Mouse (Mus musculus) R1 (cell line): ENCODE data around the gene Lrch4.
A peak's percentile ranks its signal among the peaks of the same experiment; 100 is the strongest.

Experiments used
- DNase-seq: peaks from one replicate; pipeline ENCODE4 v3.0.0-alpha.2; 2018; ENCODE audit warnings: low read depth, low spot score

Gene Lrch4

DNA sequence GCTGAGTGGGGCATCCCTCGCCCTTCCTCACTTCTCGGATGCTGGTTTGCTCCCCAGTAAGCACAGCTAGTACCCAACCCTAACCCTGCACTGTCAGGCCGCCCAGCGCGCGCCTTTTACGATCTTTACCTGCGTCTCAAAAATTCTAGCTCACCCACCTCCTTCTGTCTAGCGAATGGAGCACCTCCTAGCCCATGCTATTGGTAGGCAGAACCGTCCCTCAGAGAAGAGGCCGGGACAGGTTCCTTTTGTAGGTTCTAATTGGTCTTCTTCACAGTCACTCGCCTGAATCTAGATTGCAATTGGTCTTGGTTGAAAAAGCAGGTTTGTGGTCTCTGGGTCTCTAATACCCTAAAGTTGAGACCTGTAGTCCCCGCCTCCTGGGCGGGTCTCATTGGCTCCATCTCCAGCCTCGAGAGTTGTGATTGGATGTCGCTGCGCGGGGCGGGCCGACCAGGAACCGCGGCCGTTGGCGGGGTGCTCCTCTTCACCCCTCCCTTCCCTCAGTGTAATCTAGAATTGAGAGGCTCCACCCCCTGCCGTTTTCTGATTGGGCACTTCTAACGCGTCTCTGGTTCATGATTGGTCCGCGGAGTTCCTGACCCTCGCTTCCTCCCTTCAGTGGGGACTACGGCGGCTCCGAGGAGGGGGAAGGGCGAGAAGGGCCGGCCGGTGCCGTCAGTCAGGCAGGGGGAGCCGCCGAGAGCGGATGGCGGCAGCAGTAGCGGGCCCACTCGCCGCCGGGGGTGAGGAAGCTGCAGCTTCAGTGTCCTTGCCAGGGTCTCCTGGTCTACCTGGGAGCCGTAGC, at the start of gene Lrch4, which contains the start of the genes Fbxo24 and Gm20605:
Gene Lrch4, plus strand, starts transcription at position 624 of the 808 bp plus-strand sequence.
Gene Fbxo24, minus strand, starts transcription at position 505 of the 808 bp plus-strand sequence.
Gene Gm20605, plus strand, starts transcription at position 678 of the 808 bp plus-strand sequence.
- DNase-seq, result peak; percentile 100

DNA sequence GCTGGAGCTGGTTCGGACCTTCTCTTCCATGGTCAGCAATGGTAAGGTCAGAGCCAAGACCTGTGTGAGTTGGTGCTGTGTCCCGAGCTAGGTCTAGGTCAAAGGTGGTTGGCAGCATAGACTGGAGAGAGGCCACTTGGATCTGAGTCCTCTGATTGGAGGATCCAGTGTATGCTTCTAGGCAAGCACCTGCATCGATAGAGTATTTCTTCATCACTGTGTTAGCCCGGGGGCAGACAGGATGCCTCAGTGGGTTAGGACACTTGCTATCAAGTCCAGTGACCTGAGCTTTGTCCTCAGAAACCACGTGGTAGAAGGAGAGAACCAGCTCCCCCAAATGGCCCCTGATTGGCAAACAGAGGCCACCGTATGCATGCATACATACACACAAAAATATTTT, 48.7 kb upstream of the Lrch4 start:
- no peak for DNase-seq

DNA sequence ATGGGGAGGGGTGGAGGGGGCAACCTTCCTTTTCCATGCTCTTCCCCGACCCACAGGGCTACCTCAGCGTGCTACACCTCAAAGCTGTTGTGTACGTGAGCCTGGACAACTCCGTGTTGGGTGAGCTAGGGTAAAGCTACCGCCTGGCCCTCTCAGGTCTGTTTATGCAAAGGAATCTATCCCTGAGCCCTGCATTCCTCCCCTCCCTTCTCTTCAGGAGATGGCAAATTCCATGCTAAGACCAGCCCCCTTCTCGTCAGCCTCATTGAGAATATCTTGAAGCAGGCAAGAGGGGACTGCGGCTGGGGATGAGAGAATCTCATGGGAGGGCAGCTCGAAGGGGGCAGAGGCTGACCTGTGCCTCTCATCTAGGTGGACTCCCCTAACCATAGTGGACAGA, 46.2 kb upstream of the Lrch4 start:
- DNase-seq, result peak; percentile 49

DNA sequence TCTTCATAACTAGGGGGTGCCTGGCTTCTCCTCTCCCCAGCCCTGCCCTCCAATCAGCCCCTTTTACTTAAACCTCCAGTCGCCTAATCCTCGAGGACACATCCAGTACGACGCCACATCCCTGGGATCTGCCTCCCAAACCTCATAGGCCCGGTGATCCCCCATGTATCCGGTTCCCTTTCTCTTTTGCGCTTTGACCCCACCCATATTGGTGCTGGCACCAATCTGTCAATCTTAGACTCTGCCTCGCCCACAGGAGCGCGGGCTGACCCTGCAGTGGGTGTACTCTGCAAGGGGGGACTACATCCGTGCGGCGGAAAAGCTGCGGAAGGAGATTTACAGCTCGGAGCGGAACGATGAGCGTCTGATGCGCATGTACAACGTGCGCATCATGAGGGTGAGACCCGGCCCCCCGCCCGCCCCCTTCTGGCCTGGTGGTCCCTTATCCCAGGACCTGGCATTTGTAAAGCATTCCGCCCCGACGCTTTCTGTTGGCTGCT, 45.2 kb upstream of the Lrch4 start:
- peak; percentile 46 for DNase-seq

DNA sequence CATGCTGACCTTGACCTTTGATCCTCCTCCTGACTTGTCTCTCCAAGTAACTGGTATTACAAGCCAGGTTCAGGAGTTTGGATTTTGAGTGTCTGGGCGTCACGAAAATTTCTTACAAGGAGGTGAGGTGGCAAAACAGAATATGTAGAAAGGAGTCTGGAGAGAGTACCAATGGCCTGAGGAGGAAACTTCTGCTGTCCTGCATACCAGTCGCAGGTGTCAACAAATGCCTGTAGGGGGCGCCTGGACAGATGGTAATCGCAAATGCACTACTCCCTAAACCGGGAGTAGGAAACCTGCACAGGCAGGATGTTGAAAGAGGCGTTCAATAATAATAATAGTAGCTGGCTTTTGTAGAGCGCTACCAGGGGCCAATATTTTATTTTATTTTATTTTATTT, 43.9 kb upstream of the Lrch4 start:
- DNase-seq, result peak; percentile 92

DNA sequence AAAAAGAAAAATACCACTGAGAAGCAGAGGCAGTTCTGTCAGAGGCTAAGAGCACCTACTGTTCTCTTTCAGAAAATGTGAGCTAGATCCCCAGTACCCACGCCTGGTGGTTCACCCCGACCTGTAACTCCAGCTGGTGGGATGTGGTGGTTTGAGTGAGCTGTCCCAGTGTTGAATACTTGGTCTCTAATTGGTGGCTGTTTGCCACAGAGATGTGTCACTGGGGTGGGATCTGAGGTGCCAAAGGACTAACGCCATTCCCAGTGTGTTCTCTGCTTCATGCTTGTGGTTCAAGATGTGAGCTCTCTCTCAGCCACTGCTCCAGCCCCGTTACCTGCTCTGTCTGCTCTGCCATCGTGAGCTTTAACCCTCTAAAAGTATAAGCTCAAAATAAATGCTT, 38.4 kb upstream of the Lrch4 start:
- DNase-seq, result no peak

DNA sequence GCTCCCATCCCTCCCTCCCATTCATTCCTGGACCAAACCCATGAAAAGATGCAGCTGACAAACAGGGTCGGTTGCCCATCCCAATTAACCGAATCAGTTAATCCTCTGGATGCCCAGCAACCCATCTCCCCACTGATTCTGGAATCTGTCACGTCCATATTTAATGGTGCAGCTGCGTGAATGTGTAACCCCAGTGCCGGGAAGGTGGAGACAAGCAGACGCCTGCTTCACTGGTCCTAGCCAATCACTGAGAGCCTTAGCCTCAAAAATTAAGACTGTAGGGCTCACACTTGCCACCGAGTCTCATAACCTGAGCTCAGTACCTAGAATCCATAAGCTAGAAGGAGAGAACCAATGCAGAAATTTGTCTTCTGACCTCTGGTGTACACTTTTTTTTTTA, 33.0 kb upstream of the Lrch4 start:
- DNase-seq, result no peak

DNA sequence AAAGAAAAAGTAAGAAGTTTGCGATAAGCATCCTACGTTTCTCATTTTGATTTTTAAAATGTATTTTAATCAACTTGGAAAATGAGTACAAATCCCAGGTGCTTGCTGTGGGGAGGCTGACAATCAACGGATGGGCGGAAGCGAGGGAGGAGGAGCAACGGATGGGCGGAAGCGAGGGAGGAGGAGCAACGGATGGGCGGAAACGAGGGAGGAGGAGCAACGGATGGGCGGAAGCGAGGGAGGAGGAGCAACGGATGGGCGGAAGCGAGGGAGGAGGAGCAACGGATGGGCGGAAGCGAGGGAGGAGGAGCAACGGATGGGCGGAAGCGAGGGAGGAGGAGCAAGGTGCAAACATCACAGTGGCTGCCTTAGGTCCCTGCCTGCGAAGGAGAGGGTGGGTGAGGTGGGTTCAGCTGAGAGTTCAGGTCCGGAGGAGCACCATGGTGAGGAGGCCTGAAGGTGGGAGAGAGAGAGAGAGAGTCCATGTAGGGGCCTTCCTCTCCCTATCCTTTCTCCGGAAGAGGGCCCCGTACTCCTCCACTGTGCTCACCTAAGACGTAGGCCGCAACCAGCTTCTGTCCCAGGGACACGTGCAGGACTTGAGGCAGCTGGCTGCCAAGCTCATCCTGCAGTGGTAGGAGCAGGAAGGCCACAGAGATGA, 32.2 kb upstream of the Lrch4 start:
- peak; percentile 80 for DNase-seq

DNA sequence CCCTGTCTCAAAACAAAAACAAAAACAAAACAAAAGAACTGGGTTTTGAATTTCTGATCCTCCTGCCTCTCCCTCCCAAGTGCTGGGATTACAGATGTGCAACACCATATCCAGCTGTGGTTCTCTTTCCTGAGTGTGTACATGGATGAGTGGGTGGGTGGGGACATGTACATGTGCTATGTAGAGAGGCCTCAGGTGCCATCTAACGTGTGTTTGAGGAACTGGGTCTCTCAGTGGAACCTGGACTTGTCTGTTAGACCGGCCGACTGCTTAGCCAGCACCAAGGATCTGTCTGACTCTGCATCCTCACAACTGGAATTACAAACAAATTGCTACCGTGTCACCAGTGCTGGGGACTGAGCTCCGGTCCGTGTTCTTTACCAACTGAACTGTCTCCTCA, 31.3 kb upstream of the Lrch4 start:
- DNase-seq, result peak; percentile 56

DNA sequence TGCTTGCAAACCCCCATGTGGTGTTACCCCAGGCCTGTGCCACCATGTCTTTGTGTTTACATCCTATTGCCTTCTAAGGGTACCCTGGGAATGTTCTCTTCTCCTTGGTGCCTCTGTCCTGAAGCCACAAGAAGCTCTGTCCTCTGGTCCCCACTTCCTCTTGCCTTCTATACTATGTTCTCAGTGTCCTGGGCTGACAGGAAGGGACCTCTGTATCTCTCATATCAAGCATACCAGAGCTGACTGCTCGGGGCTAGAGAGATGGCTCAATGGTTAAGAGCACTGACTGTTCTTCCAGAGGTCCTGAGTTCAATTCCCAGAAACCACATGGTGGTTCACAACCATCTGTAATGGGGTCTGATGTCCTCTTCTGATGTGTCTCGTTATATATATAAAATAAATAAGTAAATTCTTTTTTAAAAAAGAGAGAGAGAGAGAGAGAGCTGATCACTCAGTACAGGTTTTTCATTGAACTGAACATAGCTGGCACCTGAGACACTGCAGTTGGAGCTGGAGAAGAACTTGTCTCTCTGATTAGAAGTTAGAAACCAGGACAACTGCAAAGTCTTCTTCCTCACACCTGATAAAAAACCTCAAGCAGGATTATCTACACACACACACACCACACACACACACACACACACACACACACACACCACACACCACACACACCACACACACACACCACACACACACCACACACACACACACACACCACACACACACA, 30.7 kb upstream of the Lrch4 start:
- DNase-seq, result no peak

DNA sequence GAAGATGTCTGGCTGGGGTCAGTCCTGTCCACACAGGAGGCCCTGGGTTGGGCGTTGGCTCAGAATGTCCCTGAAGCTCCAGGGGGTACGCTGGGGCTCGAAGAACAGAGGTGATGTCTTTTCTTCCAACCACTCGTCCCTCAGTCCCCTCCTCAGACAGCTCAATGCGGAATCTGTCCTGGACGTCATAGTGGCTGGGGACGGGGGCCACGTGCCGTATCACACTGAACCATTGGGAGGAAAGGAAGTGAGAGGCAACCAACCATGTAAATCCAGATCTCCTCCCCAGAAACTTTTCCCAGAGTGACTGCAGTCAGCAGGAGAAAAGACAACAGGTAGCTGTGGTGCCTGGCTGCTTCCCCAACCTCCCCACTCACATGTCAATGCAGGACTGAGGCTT, 29.3 kb upstream of the Lrch4 start:
- no peak for DNase-seq

DNA sequence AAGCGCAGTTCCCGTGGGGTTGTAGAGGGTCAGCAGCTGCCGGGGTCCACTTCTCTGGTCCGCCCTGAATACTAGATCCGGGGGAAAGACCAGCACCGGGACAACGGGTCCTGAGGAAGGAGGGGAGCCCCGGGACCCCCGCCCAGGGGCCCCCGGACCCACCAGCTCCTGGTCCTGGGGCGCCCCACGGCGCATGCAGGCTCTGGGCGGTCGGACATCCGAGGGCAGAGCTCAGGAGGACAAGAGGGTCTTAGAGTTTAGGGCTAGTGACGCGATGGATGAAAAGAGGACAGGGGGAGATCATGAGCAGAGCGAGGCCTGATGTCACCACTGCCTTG, 28.7 kb upstream of the Lrch4 start:
- DNase-seq, result no peak

DNA sequence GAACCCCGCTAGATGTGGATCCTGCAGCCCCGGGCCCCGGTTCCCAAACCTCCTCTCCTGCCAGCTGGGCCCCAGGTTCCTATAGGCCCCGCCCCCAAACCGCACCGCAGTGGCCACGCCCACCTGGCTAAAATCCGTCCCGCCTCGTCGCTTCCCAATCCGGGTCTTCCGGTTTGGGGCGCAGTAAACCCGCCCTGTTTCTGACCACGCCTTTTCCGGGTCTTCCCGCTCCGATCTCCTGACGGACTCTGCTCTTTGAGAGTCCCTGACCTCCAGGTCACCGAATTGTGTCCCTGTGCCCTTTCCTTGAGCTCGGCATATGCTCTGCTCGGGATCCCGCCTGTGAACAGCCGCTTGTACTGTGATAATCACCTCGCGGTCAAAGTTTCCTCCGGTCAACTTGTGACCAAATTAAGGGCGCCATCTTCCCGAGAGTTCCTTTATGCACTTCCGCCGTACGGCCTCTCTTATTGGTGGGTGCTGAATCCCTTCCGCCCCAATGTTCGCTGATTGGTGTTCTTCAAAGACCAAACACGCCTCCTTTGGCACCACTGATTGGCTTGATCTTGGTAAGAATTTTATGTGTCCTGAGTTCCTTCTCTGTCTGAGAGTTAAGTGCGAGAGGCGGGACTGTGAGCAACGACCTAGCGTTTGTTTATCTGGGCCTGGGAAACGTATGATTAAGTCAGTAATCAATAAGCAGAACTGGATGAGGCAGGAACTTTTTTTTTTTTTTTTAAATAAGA, 28.1 kb upstream of the Lrch4 start, which contains the start of gene Mospd3:
Gene Mospd3, minus strand, starts transcription at position 440 of the 746 bp plus-strand sequence.
- peak; percentile 100 for DNase-seq

DNA sequence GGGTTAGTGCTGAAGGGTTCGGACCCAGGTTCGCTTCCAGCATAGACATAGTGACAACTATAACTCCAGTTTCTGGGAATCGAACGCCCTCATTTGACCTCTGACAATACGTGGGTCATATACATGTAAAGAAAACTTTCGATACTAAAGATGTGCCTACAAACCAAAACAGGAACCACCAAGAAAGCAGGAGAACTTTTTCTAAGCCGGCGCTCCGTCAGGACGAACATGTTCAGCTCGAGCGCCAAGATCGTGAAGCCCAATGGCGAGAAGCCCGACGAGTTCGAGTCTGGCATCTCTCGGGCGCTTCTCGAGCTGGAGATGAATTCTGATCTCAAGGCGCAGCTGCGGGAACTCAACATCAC, 27.6 kb upstream of the Lrch4 start:
- DNase-seq, result peak; percentile 73

DNA sequence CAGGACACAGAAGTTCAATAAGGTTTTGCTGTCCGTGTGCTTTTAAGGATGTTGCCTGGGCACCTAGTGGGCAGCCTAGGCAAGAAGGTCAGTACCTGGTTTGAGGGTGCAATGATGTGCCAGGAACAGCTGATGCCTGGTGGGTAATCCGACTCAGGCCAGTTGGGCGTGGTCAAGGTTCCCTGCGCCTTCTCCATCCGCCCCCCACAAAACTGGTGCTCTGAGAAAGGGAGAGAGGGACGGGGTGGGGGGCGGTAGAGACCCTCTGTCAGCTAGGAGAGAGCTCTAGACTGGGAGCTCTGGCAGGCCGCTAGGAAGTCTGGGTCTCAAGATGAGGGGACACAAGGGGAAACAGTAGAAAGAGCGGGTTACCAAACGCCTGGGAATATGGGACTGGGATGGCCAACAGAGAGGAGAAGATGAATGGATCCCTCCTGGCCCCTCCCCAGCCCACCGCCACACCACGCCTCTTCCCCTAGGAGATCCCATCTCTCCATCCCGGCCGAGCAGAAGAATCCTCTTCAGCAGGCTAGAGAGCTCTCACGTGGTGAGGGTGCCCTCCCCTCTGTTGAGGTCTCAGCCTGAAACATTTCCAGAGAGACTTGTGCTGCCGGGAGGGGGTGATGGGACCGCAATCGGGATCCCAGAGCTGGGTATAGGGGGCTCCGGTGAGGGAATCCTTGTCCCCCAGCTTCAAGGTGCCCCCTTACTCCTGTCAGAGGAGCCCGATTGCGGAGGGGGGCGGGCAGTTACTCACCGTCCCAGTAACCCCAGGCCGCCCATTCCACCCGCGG, 20.9 kb upstream of the Lrch4 start:
- DNase-seq, result peak; percentile 89

DNA sequence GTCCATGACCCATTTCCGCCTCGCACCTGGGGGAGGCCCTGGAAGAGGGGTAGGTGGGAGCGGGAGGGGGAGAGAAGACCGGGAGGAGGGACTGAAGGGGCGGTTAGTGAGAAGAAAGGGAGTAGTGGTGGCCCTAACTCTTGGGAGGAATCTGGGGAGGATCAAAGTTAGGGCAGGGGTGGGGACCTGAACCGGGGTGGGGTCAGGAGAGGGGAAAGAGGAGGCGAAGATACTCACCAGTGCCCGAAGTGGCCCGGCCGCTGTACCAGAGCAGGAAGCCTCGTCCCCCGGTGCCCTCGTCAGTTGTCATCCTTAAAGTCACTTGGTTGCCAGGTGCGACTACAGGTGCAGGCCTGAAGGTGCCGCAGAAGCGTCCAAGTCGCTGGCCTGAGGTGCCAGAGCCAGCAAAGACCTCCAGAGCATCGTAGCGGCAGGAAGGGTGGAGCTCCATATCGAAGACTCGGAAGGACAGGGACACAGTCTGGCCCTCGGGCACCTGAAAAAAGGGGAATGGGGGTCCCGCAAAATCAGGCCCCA, 20.2 kb upstream of the Lrch4 start:
- peak; percentile 66 for DNase-seq

DNA sequence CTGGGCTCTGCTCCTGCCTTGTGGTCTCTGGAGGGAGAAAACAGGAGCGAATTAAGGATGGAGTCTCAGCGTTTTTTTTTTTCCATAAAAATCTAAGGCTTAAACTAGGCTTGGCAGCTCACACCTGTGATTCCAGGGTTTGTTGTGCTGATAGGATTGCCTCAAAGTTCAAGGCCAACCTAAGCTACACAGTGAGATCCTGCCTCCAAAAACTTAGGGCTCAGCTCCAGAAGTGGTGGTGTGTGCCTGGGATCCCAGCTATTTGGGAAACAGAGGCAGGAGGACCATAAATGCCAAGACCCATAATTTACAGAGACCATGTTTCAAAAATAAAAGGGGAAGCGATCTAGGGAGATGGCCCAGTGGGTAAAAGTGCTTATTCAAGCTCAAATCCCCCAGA, 19.6 kb upstream of the Lrch4 start:
- DNase-seq, result no peak

DNA sequence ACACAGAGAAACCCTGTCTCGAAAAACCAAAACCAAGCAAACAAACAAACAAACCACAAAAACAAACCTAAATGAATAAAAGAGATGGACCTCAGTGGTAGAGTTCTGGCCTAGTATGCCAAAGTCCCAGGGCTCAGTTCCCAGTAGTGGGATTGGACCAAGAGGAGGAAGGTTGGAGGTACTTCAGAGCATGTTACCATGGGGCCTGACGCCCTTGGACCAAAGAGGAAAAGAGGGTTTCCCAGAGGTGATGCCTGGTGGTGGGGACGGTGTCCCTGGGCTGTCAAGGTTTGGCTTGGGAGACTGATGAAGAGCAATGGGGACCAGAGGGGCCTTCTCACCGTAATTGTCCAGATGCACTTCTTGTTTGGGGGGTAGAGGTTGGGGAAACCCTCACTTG, 18.9 kb upstream of the Lrch4 start:
- no peak for DNase-seq

DNA sequence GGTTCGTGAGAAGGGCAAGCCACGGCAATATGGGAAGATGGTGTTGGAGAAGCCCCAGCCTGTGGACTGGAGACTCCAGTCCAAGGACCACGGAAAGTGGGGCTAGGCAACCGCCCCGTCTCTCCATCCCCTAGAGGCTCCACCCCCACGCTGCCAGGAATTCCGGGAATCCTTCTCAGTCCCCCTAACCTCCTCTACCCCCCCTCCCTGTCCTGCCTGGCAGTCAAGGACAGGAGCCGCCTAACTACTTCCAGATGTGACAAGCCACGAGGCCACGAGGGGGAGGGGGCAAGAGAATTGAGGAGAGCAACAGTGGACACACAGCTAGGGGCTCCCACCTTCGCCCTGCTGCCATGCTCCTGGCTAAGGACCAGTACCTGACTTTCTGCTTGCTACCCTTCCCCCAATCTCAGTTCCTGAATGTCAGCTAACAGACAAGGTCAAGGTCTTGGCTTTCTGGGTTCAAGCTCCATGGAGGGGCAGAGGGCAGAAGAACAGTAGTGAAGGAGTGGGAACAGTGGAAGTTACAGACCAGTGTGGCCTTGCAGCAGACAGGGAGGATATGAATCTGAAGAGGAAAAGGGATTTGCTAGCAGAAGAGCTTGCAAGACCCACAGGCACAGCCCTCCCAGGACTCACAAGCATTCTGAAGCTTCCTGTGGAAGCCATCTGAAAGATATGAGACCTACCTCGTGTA, 18.2 kb upstream of the Lrch4 start:
- peak; percentile 95 for DNase-seq

DNA sequence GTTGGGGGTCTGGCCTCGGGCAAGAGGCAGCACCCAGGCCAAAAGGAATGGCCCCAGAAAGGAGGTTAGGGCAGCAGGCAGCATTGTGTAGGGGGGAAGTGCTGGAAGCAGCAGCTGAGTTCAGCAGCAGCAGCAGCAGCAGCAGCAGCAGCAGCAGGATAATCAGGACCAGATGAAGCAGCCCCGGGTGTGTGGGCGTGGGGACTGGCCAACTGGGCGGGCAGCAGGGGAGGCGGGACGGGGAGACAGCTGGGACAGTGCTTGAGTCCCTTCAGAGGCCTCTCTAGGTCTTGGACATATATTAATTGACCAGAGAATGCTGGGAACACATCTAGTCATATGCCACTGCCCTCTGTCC, 17.7 kb upstream of the Lrch4 start:
- DNase-seq, result no peak
